Mouse (Mus musculus) intestine, embryonic 14.5 days (tissue): ENCODE results near the gene Mogs. TPM values are rescaled to one million over a fixed set of nuclear protein-coding genes. Genes with fewer than 3 reads are reported as not detected.

Experiments
- ATAC-seq: fragments of 200-750 bp; cut with Nextera tagmentation; replicated peaks from 2 replicates; pipeline ENCODE4 v1.8.0; 2017; ENCODE audit warnings: low read depth, moderate number of reproducible peaks, moderate TSS enrichment, moderate library complexity; ENCODE audit not compliant: low FRiP score, low TSS enrichment
- DNase-seq: peaks from one replicate; pipeline ENCODE4 v3.0.0-alpha.2; 2018; ENCODE audit warnings: low spot score
- H3K27ac ChIP-seq: fragments of 300-500 bp; sonication (generic); 2 replicates; pipeline ENCODE4 v1.5.1; 2014; ENCODE audit warnings: low read depth, mild to moderate bottlenecking, control low read depth
- H3K27me3 ChIP-seq: fragments of 300-500 bp; sonication (generic); replicated peaks from 2 replicates; pipeline ENCODE4 v1.6.1; 2014; ENCODE audit warnings: low read length, control low read depth; ENCODE audit not compliant: control insufficient read depth, insufficient read depth
- H3K36me3 ChIP-seq: fragments of 300-500 bp; sonication (generic); 2 replicates; pipeline ENCODE4 v1.6.1; 2014; ENCODE audit warnings: low read length, control low read depth; ENCODE audit not compliant: control insufficient read depth, insufficient read depth
- H3K4me1 ChIP-seq: fragments of 300-500 bp; sonication (generic); replicated peaks from 2 replicates; pipeline ENCODE4 v1.6.1; 2014; ENCODE audit warnings: low read length, control low read depth, mixed read lengths; ENCODE audit not compliant: control insufficient read depth, insufficient read depth
- H3K4me2 ChIP-seq: fragments of 300-500 bp; sonication (generic); 2 replicates; pipeline ENCODE4 v1.6.1; 2014; ENCODE audit warnings: low read length
- H3K4me3 ChIP-seq: fragments of 300-500 bp; sonication (generic); 2 replicates; pipeline ENCODE4 v1.5.1; 2014; ENCODE audit warnings: low read depth, low read length, control low read depth, mixed read lengths
- H3K9ac ChIP-seq: fragments of 300-500 bp; sonication (generic); 2 replicates; pipeline ENCODE4 v1.6.1; 2014; ENCODE audit warnings: mild to moderate bottlenecking, low read length
- H3K9me3 ChIP-seq: fragments of 300-500 bp; sonication (generic); 2 replicates; pipeline ENCODE4 v1.6.1; 2016; ENCODE audit warnings: low read length, control low read depth; ENCODE audit not compliant: control insufficient read depth
- WGBS: fragments of 180-500 bp; shearing (Covaris S2); extraction: QIAGEN DNeasy Blood & Tissue Kit; methylation state at CpG from one replicate; pipeline ENCODE4 v1.1.7; 2014; 5-methylcytosine and 5-hydroxymethylcytosine counted together
- polyA plus RNA-seq: library from polyadenylated mRNA; unstranded; fragments of >200 nt; fragmentation: Nextera tagmentation; extraction: Ambion mirVana; gene quantifications from 2 replicates; pipeline ENCODE4 v1.2.1, GENCODE M21; 2014

The Mogs gene
- polyA plus RNA-seq, 1 experiment from 2014 or later, result 60.0 TPM

DNA sequence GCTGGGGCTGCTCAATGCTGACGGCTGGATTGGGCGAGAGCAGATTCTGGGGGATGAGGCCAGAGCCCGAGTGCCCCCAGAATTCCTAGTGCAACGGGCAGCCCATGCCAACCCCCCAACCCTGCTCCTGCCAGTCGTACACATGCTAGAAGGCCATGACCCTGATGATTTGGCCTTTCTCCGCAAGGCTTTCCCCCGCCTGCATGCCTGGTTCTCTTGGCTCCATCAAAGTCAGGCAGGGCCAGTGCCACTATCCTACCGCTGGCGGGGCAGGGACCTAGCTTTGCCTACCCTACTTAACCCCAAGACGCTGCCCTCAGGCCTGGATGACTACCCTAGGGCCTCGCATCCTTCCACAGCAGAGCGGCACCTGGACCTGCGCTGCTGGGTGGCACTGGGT is 2.3 kb downstream of the Mogs start:
- H3K27ac ChIP-seq, result no peak overlapping the region
- no peak overlapping the region for H3K4me2 ChIP-seq
- H3K36me3 ChIP-seq, result peaks cover 31% of the 10 kb centered on the region
- H3K9me3 ChIP-seq, result no peaks in the 10 kb centered on the region
- H3K9ac ChIP-seq, result no peak overlapping the region
- no peak overlapping the region for H3K4me3 ChIP-seq
- no peaks in the 10 kb centered on the region for H3K27me3 ChIP-seq
- ATAC-seq (no peak), DNase-seq (no peak)
- H3K4me1 ChIP-seq, result peaks cover 30% of the 10 kb centered on the region
- 89% methylated on average over 13 of the region's 13 CpGs for WGBS

- Histone ChIP-seq H3K36me3 (peaks cover 31% of the 10 kb centered on the region), H3K4me2 (no peak overlapping the region), H3K9ac (no peak overlapping the region), H3K4me3 (no peak overlapping the region), H3K27ac (no peak overlapping the region), H3K9me3 (no peaks in the 10 kb centered on the region), H3K27me3 (no peaks in the 10 kb centered on the region), H3K4me1 (peaks cover 35% of the 10 kb centered on the region)
- WGBS, result 78% methylated on average over 11 of the region's 11 CpGs
- DNase-seq (no peak), ATAC-seq (no peak)
These were observed 3.1 kb downstream of the Mogs start for GRCm38 (mm10) chr6:83118369-83118768.

- peaks cover 39% of the 10 kb centered on the region for H3K4me1 ChIP-seq
- no peak overlapping the region for H3K9ac ChIP-seq
- no peak overlapping the region for H3K4me3 ChIP-seq
- no peak overlapping the region for H3K27ac ChIP-seq
- no peaks in the 10 kb centered on the region for H3K27me3 ChIP-seq
- H3K36me3 ChIP-seq, result peaks cover 31% of the 10 kb centered on the region
- WGBS, result 82% methylated on average over 14 of the region's 14 CpGs
- no peak overlapping the region for H3K4me2 ChIP-seq
- H3K9me3 ChIP-seq, result no peaks in the 10 kb centered on the region
- ATAC-seq (no peak), DNase-seq (no peak)
These were observed 3.8 kb downstream of the Mogs start for GRCm38 (mm10) chr6:83118825-83119733.

DNA sequence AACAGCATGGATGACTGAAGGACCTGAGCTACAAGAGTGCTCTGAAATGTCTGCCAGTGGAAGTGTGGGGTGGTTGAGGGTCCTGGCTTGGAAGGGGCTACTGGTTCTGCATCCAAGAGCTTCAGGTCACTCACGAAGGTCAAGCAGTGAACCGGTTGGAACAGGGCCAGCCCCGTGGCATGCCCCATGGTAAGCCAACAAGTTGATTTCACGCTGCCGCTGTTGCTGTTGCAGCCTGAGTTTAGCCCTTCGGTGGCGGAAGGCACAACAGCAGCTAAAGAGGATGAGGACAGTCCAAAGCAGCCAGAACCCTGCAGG is 4.4 kb downstream of the Mogs start:
- no peaks in the 10 kb centered on the region for H3K9me3 ChIP-seq
- WGBS, result 81% methylated on average over 7 of the region's 7 CpGs
- DNase-seq (no peak), ATAC-seq (no peak)
- peaks cover 31% of the 10 kb centered on the region for H3K36me3 ChIP-seq
- H3K4me1 ChIP-seq, result peaks cover 40% of the 10 kb centered on the region
- H3K4me2 ChIP-seq, result no peak overlapping the region; the same call in 1 of the 2 replicates
- H3K4me3 ChIP-seq, result peak overlapping the region; percentile 82; the same call in 1 of the 2 replicates
- H3K27me3 ChIP-seq, result no peaks in the 10 kb centered on the region
- peak overlapping the region; percentile 38; the same call in 1 of the 2 replicates for H3K27ac ChIP-seq
- no peak overlapping the region for H3K9ac ChIP-seq

DNA sequence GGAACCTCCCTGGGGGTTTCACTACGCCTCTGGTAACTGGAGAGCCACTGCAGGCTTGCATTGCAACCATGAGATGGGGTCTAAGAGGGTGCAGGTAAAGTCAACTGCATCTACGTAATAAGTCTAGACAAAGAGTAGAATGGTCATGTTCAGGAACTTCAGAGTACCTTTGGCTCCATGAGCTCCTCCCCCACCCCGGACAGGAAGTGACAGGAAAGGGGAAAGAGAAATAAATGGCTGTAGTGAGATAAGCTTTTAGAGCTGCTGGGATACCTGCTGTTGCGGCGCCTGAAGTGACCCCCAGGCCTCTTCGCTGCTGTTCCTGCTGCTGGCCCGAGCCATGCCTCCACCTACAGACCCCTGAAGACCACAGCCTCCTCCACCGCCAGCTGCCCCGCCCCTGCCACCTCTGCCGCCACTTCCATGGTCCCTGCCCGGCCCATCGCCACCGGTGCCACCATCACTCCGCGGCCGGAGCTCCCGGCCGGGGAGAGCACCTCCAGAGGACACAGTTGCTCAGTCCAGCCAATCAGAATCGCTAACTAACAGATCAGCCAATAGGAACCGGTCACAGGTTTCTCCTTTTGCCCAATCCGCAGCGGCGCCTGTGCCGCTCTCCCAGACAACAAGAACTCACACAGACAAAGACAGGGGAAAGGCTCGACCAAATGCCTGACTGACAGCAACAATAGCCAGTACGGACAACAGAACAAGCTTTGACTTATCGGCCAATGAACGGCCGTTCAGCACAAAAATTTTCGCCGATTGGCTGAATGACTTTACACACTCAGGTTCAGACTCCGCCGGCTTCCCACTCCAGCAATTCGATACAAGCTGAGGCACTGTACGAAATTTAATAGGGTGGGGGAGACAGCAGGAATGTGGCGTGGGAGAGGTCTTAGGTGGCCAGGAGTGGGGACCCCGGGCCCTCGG is 5.9 kb downstream of the Mogs start, which contains the start of gene Wbp1:
TSS of gene Wbp1 (minus strand) at position 630 of the 933 bp plus-strand sequence.
- H3K9me3 ChIP-seq, result no peaks in the 10 kb centered on the region
- peaks cover 31% of the 10 kb centered on the region for H3K36me3 ChIP-seq
- H3K27me3 ChIP-seq, result no peaks in the 10 kb centered on the region
- peak within 1 kb of the TSS; percentile 96 for H3K4me2 ChIP-seq
- peak; percentile 94 for DNase-seq
- H3K4me1 ChIP-seq, result peaks cover 35% of the 10 kb centered on the region; the same call in 1 of the 2 replicates
- peak; percentile 93 for ATAC-seq
- peak within 1 kb of the TSS; percentile 94 for H3K27ac ChIP-seq
- peak within 1 kb of the TSS; percentile 88 for H3K9ac ChIP-seq
- H3K4me3 ChIP-seq, result peak within 1 kb of the TSS; percentile 82
- WGBS, result under 1% methylated on average over 38 of the region's 38 CpGs

GRCm38 (mm10) chr6:83121863-83122710 is 6.8 kb downstream of the Mogs start:
- Histone ChIP-seq H3K4me2 (peak overlapping the region; percentile 96), H3K4me3 (peak overlapping the region; percentile 82), H3K36me3 (peaks cover 25% of the 10 kb centered on the region), H3K9me3 (no peaks in the 10 kb centered on the region), H3K9ac (peak overlapping the region; percentile 75), H3K27ac (peak overlapping the region; percentile 94), H3K27me3 (no peaks in the 10 kb centered on the region), H3K4me1 (peaks cover 29% of the 10 kb centered on the region; the same call in 1 of the 2 replicates)
- 2% methylated on average over 44 of the region's 52 CpGs for WGBS
- ATAC-seq (peak; percentile 0; the same call in 1 of the 2 replicates), DNase-seq (no peak)

GRCm38 (mm10) chr6:83122961-83123360 is 7.7 kb downstream of the Mogs start:
- Histone ChIP-seq H3K4me2 (peak overlapping the region; percentile 96), H3K4me1 (peaks cover 29% of the 10 kb centered on the region; the same call in 1 of the 2 replicates), H3K27ac (no peak overlapping the region), H3K9ac (peak overlapping the region; percentile 75; the same call in 1 of the 2 replicates), H3K27me3 (no peaks in the 10 kb centered on the region), H3K9me3 (no peaks in the 10 kb centered on the region), H3K4me3 (no peak overlapping the region), H3K36me3 (peaks cover 17% of the 10 kb centered on the region)
- WGBS, result 87% methylated on average over 5 of the region's 5 CpGs
- ATAC-seq (no peak), DNase-seq (no peak)
